Mouse (Mus musculus): Measurements from ENCODE around the gene Tom1l1. TPM values are rescaled to one million over a fixed set of nuclear protein-coding genes. Genes with fewer than 3 reads are reported as not detected.

The Tom1l1 gene
- polyA plus RNA-seq, 1 experiment from 2014 or later = 24.0 TPM

DNA sequence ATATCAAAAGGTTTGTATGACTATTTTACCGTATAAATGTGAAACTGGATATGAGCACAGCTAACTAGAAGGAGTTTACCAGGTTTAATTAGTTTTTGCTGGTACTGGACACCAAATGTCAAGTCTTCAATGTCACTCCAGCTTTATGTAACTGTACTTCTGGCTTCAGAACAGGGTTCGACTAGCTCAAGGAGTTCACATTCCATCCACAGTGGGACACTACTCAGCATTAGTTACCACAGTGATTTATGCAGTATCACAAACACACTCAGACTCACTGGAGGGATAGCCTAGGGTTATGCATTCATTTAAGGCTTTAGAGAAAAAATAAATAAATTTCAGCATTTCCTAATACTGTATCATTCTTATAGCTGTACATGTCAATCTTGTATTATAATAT, 55.7 kb downstream of the Tom1l1 start:
- Histone ChIP-seq H3K9ac (replicated peaks) (no peak overlapping the region), H3K4me2 (ENCODE audit: low read depth, low read length) (no peak overlapping the region), H3K9me3 (ENCODE audit: low read length) (no peaks in the 10 kb centered on the region), H3K27me3 (ENCODE audit: insufficient read depth, low read length) (no peaks in the 10 kb centered on the region), H3K4me1 (ENCODE audit: insufficient read depth) (peaks cover 4% of the 10 kb centered on the region; the same call in 1 of the 2 replicates), H3K4me3 (ENCODE audit: low read depth, low read length) (no peak overlapping the region), H3K36me3 (replicated peaks; ENCODE audit: insufficient read depth, low read length) (no peaks in the 10 kb centered on the region), H3K27ac (ENCODE audit: low read depth) (no peak overlapping the region)
- TF ChIP-seq CTCF (IDR thresholded peaks at IDR 0.05; ENCODE audit: low read depth) (no peak), EP300 (IDR thresholded peaks at IDR 0.05; ENCODE audit: low read depth) (no peak)
- DNase-seq (no peak), ATAC-seq (no peak)
- WGBS (ENCODE audit: insufficient replicate concordance) = 84% methylated on average over 2 of the region's 2 CpGs

DNA sequence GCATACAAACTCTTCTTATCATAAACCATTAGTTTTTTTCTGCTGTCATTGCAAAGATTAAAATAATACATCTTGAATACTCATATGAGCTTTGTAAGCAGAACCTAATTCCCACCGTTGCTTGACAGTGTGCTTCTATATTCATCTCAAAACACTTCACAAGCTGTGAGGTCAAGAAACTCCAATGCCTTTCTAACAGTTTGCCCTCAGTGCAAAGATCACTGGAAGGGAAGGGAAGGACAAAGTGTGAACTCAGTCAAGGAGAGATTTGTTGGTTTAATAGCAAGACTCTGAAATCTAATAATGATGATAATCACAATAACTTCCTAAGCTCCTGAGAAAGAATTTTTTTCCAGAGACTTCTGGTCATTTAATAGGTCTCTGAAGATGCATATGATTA, 60.4 kb downstream of the Tom1l1 start:
- Histone ChIP-seq H3K4me2 (ENCODE audit: low read depth, low read length) (no peak overlapping the region), H3K9me3 (ENCODE audit: low read length) (no peaks in the 10 kb centered on the region), H3K9ac (replicated peaks) (no peak overlapping the region), H3K4me3 (ENCODE audit: low read depth, low read length) (no peak overlapping the region), H3K36me3 (replicated peaks; ENCODE audit: insufficient read depth, low read length) (no peaks in the 10 kb centered on the region), H3K27me3 (ENCODE audit: insufficient read depth, low read length) (no peaks in the 10 kb centered on the region), H3K27ac (ENCODE audit: low read depth) (no peak overlapping the region), H3K4me1 (ENCODE audit: insufficient read depth) (no peaks in the 10 kb centered on the region)
- DNase-seq = no peak
- no peak for ATAC-seq
- WGBS (ENCODE audit: insufficient replicate concordance) = 68% methylated on average over 1 of the region's 1 CpGs
- TF ChIP-seq CTCF (IDR thresholded peaks at IDR 0.05; ENCODE audit: low read depth) (no peak), EP300 (IDR thresholded peaks at IDR 0.05; ENCODE audit: low read depth) (no peak)

DNA sequence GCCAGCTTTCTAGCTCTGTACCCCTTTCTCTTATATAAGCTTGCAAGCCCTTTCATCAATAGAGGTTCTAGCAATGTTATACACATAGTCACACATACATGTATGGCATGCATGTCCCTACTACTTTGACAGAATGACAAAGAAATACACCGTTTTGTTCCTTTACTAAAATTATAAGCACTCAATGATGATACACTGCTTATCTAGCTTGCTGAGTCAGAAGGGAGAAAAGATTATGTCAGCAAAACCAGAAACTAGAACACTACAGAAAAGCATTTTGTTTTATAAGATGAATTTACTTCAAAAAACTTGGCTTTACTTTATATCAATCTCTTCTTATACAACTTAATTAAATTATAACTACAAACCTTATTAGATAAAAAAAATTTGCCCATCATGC, 63.0 kb downstream of the Tom1l1 start:
- WGBS (ENCODE audit: insufficient replicate concordance) = 55% methylated on average over 1 of the region's 1 CpGs
- ATAC-seq (no peak), DNase-seq (no peak)
- H3K27ac ChIP-seq (ENCODE audit: low read depth) = no peak overlapping the region
- no peak overlapping the region for H3K4me2 ChIP-seq (ENCODE audit: low read depth, low read length)
- no peaks in the 10 kb centered on the region for H3K27me3 ChIP-seq (ENCODE audit: insufficient read depth, low read length)
- no peaks in the 10 kb centered on the region for H3K9me3 ChIP-seq (ENCODE audit: low read length)
- H3K9ac ChIP-seq (replicated peaks) = no peak overlapping the region
- TF ChIP-seq CTCF (IDR thresholded peaks at IDR 0.05; ENCODE audit: low read depth) (no peak), EP300 (IDR thresholded peaks at IDR 0.05; ENCODE audit: low read depth) (no peak)
- no peaks in the 10 kb centered on the region for H3K36me3 ChIP-seq (replicated peaks; ENCODE audit: insufficient read depth, low read length)
- H3K4me1 ChIP-seq (ENCODE audit: insufficient read depth) = no peaks in the 10 kb centered on the region
- no peak overlapping the region for H3K4me3 ChIP-seq (ENCODE audit: low read depth, low read length)

DNA sequence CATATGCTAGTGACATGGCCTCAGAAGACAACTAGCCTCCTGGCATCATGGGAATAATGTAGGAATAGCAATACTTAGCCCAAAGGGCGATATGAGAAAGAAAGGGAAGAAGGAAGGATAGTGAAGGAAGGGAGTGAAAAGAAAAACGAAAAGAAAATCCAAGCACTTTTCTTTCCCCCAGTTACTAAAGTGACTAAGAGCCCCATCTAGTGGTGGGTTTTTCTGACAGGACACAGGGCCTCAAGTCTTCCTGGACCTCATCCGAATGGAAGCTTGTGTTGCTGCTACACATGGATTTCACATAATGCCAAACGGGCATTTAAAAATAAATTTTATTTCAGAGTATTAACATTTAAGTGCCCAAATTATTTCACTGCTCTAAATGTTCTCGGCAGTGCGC, 64.7 kb downstream of the Tom1l1 start:
- TF ChIP-seq CTCF (IDR thresholded peaks at IDR 0.05; ENCODE audit: low read depth) (peak; percentile 75), EP300 (IDR thresholded peaks at IDR 0.05; ENCODE audit: low read depth) (no peak)
- Histone ChIP-seq H3K4me1 (ENCODE audit: insufficient read depth) (no peaks in the 10 kb centered on the region), H3K4me2 (ENCODE audit: low read depth, low read length) (no peak overlapping the region), H3K9me3 (ENCODE audit: low read length) (no peaks in the 10 kb centered on the region), H3K4me3 (ENCODE audit: low read depth, low read length) (no peak overlapping the region), H3K36me3 (replicated peaks; ENCODE audit: insufficient read depth, low read length) (no peaks in the 10 kb centered on the region), H3K27ac (ENCODE audit: low read depth) (no peak overlapping the region), H3K27me3 (ENCODE audit: insufficient read depth, low read length) (no peaks in the 10 kb centered on the region), H3K9ac (replicated peaks) (no peak overlapping the region)
- DNase-seq (no peak), ATAC-seq (no peak)
- 44% methylated on average over 6 of the region's 6 CpGs for WGBS (ENCODE audit: insufficient replicate concordance)

DNA sequence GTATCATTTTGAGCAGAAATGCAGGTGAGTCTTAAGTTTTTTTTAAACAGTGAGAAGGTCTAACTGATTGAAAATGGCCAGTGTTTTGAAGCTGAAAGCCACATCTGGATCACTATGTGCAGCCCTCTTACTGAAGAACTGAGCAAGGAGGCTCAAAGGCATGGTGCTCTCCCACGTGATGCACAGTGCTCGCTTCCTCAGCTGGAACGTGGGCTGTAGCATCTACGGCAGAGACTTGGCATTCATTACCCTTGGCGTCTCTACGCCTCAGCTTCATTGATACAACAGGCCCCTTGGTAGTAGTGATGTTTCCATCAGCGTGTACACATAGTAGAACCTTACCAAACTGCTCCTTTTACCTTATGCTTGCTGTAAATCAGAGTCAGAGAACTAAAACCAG, 65.7 kb downstream of the Tom1l1 start:
- ATAC-seq = no peak
- WGBS (ENCODE audit: insufficient replicate concordance) = 91% methylated on average over 7 of the region's 7 CpGs
- H3K4me2 ChIP-seq (ENCODE audit: low read depth, low read length) = no peak overlapping the region
- no peak overlapping the region for H3K4me3 ChIP-seq (ENCODE audit: low read depth, low read length)
- no peak for TF ChIP-seq EP300 (IDR thresholded peaks at IDR 0.05; ENCODE audit: low read depth)
- no peak for TF ChIP-seq CTCF (IDR thresholded peaks at IDR 0.05; ENCODE audit: low read depth)
- H3K27ac ChIP-seq (ENCODE audit: low read depth) = no peak overlapping the region
- no peaks in the 10 kb centered on the region for H3K36me3 ChIP-seq (replicated peaks; ENCODE audit: insufficient read depth, low read length)
- H3K27me3 ChIP-seq (ENCODE audit: insufficient read depth, low read length) = no peaks in the 10 kb centered on the region
- H3K4me1 ChIP-seq (ENCODE audit: insufficient read depth) = no peaks in the 10 kb centered on the region
- no peak for DNase-seq
- H3K9ac ChIP-seq (replicated peaks) = no peak overlapping the region
- H3K9me3 ChIP-seq (ENCODE audit: low read length) = no peaks in the 10 kb centered on the region

DNA sequence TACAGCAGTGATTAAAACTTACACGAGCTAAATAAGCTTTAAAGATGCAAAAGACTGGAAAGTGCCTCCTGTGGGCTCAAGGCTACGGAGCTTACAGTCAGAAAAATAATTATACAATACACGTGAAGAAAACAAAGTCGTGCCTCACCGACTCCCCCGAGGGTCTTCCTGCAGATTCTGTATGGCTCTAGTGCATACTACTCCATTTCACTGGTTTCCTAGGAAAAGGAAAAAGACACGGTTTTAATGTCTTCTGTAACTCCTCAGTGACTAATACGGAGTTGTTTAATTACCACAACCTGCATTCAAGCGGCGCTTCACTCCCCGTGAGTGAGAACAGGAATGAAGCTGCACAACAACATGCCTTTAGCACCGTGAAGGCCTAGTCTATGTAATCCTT, 66.1 kb downstream of the Tom1l1 start:
- no peak for DNase-seq
- Histone ChIP-seq H3K9ac (replicated peaks) (no peak overlapping the region), H3K4me3 (ENCODE audit: low read depth, low read length) (no peak overlapping the region), H3K9me3 (ENCODE audit: low read length) (no peaks in the 10 kb centered on the region), H3K27me3 (ENCODE audit: insufficient read depth, low read length) (no peaks in the 10 kb centered on the region), H3K4me1 (ENCODE audit: insufficient read depth) (no peaks in the 10 kb centered on the region), H3K36me3 (replicated peaks; ENCODE audit: insufficient read depth, low read length) (no peaks in the 10 kb centered on the region), H3K27ac (ENCODE audit: low read depth) (no peak overlapping the region), H3K4me2 (ENCODE audit: low read depth, low read length) (no peak overlapping the region)
- 89% methylated on average over 12 of the region's 12 CpGs for WGBS (ENCODE audit: insufficient replicate concordance)
- ATAC-seq = no peak
- no peak for TF ChIP-seq EP300 (IDR thresholded peaks at IDR 0.05; ENCODE audit: low read depth)
- TF ChIP-seq CTCF (IDR thresholded peaks at IDR 0.05; ENCODE audit: low read depth) = no peak

DNA sequence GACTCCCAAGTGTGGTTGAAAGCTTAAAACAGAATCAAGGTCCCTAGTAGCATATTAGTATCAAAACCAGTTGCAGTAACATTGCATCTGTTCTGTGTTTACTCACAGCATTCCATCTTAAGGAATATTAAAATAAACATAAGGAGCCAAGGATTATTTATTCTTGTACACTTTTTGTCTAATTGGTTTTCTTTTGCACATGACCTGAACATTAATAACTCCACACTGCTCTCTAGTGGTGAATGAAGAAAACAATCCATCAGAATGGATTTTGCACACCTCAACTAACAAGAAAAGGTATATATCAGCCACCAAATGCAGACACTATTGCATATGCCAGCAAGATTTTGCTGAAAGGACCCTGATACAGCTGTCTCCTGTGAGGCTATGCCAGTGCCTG, 71.7 kb downstream of the Tom1l1 start:
- Histone ChIP-seq H3K9me3 (ENCODE audit: low read length) (no peaks in the 10 kb centered on the region), H3K27me3 (ENCODE audit: insufficient read depth, low read length) (no peaks in the 10 kb centered on the region), H3K27ac (ENCODE audit: low read depth) (no peak overlapping the region), H3K4me1 (ENCODE audit: insufficient read depth) (no peaks in the 10 kb centered on the region), H3K36me3 (replicated peaks; ENCODE audit: insufficient read depth, low read length) (no peaks in the 10 kb centered on the region), H3K4me3 (ENCODE audit: low read depth, low read length) (no peak overlapping the region), H3K9ac (replicated peaks) (no peak overlapping the region), H3K4me2 (ENCODE audit: low read depth, low read length) (no peak overlapping the region)
- ATAC-seq = no peak
- TF ChIP-seq EP300 (IDR thresholded peaks at IDR 0.05; ENCODE audit: low read depth) (no peak), CTCF (IDR thresholded peaks at IDR 0.05; ENCODE audit: low read depth) (peak; percentile 67)
- no peak for DNase-seq
